Mouse (Mus musculus): ENCODE measurements around the gene Cgn. TPM values are rescaled to one million over a fixed set of nuclear protein-coding genes. Genes with fewer than 3 reads are reported as not detected.

The Cgn gene
- total RNA-seq, 2 experiments from 2014 or later, result 6.3 to 8.6 TPM

Other genes starting within 250 kb of the Cgn start
- 10 to 100 TPM; 80.2 to 88.8 TPM for gene Snx27, start 203.8 kb downstream of the Cgn start, total RNA-seq (2021)
- gene Gm10972, start 143.4 kb downstream of the Cgn start, total RNA-seq (2021), result not detected
- 1 to 10 TPM; 2.6 to 3.1 TPM for gene Tuft1, start 127.6 kb downstream of the Cgn start, total RNA-seq (2021)
- gene Selenbp2, start 92.9 kb downstream of the Cgn start, total RNA-seq (2021), result not detected
- gene Pogz, start 51.1 kb upstream of the Cgn start, total RNA-seq (2021), result 10 to 100 TPM; 56.0 to 57.3 TPM
- gene Psmb4, start 100.5 kb upstream of the Cgn start, total RNA-seq (2021), result 100 to 1,000 TPM; 289 to 312 TPM
- gene Selenbp1, start 146.6 kb upstream of the Cgn start, total RNA-seq (2021), result 1 to 10 TPM; 4.8 to 5.2 TPM
- 10 to 100 TPM; 20.1 to 21.3 TPM for gene Rfx5, start 167.6 kb upstream of the Cgn start, total RNA-seq (2021)
- 10 to 100 TPM; 46.5 to 50.7 TPM for gene Pi4kb, start 188.2 kb upstream of the Cgn start, total RNA-seq (2021)
- 10 to 100 TPM; 26.4 to 30.8 TPM for gene Zfp687, start 229.0 kb upstream of the Cgn start, total RNA-seq (2021)